Mouse (Mus musculus) embryonic fibroblast, embryonic 13.5 days (primary cell): Measurements from ENCODE around the gene Adamts3.

Experiments
- CTCF ChIP-seq: IDR thresholded peaks from 2 replicates; pipeline ENCODE4 v1.5.1; 2011; ENCODE audit warnings: mild to moderate bottlenecking, control low read depth, low read length, moderate library complexity, borderline replicate concordance; ENCODE audit not compliant: insufficient read depth
- POLR2A ChIP-seq: IDR thresholded peaks from 2 replicates; pipeline ENCODE4 v1.6.1; 2011; ENCODE audit warnings: low read depth, mild to moderate bottlenecking, control low read depth, low read length, moderate library complexity

DNA sequence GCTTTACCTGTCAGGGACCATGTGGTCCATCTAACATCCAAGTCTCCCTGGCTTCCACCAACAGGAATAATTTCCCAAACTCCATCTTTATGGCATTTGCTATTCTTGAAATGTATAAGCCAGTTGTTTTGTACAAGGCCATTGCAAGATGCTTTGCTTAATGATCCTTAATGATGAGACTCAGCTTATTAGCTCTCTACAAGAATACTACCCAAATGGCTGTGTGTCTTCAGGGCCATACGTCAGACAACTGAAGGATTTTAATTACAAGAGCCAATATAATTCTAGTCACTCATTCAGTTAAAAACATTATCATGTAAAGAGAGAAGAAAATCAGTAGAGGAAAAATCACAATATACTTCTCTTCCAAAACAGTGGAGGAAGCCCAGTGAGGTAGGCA, 195.3 kb downstream of the Adamts3 start:
- TF ChIP-seq CTCF: no peak
- TF ChIP-seq POLR2A: no peak
